Mouse (Mus musculus): ENCODE data around the gene Adgrl1. TPM values are rescaled to one million over a fixed set of nuclear protein-coding genes. Genes with fewer than 3 reads are reported as not detected.

Adgrl1 gene
- total and polyA plus RNA-seq, 3 experiments, result 21.7 to 35.3 TPM; not detected in 1

DNA sequence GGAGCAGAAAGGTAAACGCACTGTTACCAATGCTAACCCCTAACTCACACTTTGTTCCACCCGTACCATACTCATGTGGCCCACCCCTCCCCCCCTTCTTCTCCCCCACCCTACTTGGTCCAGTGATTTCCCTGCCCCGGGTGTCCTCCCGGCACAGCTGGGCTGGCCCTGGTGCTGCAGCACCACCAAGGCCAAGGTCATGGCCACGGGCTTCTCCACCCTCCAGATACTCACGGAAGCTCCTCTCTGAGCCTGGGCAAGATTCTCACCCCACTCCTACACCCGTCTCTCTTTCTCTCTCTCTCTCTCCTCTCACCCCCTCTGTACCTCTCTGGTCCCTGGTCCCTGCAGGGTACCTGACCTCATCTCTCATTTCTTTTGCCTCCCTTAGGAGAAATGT lies 26.4 kb downstream of the Adgrl1 start:
- Histone ChIP-seq H3K36me3 (ENCODE audit: control insufficient read depth in 1 of 2, insufficient read depth in 2 of 2, low read length in 2 of 2) (peaks cover 0 to 1% of the 10 kb centered on the region in 2 experiments; a peak in 1 of 4 replicates), H3K79me2 (ENCODE audit: control insufficient read depth, insufficient read depth, low read length, poor library complexity) (no peaks in the 10 kb centered on the region), H3K27ac (ENCODE audit: control insufficient read depth, low read depth, low read length) (no peak overlapping the region), H3K9ac (ENCODE audit: control insufficient read depth, low read depth, low read length, poor library complexity, severe bottlenecking) (no peak overlapping the region), H3K4me3 (ENCODE audit: control insufficient read depth in 1 of 2, insufficient read depth in 1 of 2, low read depth in 2 of 2, low read length in 2 of 2) (no peak overlapping the region), H3K27me3 (ENCODE audit: control insufficient read depth in 1 of 2, insufficient read depth in 2 of 2, low read length in 2 of 2) (no peaks in the 10 kb centered on the region), H3K4me1 (ENCODE audit: control insufficient read depth in 1 of 2, insufficient read depth in 2 of 2, low read length in 2 of 2) (no peaks in the 10 kb centered on the region), H3K9me3 (replicated peaks; ENCODE audit: insufficient read depth, low read length) (no peaks in the 10 kb centered on the region)
- TF ChIP-seq MEF2A (IDR thresholded peaks at IDR 0.05; ENCODE audit: extremely low read depth, insufficient replicate concordance, low read depth, low read length, poor library complexity, severe bottlenecking), result no peak
- no peak for TF ChIP-seq ZKSCAN1 (IDR thresholded peaks at IDR 0.05; ENCODE audit: low read depth, low read length)
- TF ChIP-seq CTCF (IDR thresholded peaks at IDR 0.05 in 2 of 3, conservative IDR thresholded peaks at IDR 0.05 in 1 of 3; ENCODE audit: control insufficient read depth in 1 of 3, insufficient read depth in 1 of 3, low read depth in 2 of 3, low read length in 3 of 3, poor library complexity in 1 of 3, severe bottlenecking in 1 of 3), result no peak
- TF ChIP-seq NRF1 (IDR thresholded peaks at IDR 0.05; ENCODE audit: insufficient read depth, low read depth, low read length, poor library complexity, severe bottlenecking), result no peak
- no peak for TF ChIP-seq MYB (IDR thresholded peaks at IDR 0.05; ENCODE audit: low read depth, low read length)
- no peak for TF ChIP-seq GATA1 (IDR thresholded peaks at IDR 0.05; ENCODE audit: low read depth, low read length)
- TF ChIP-seq TAL1 (IDR thresholded peaks at IDR 0.05; ENCODE audit: low read length), result no peak
- DNase-seq (ENCODE audit: low read depth, low spot score), result no peak

DNA sequence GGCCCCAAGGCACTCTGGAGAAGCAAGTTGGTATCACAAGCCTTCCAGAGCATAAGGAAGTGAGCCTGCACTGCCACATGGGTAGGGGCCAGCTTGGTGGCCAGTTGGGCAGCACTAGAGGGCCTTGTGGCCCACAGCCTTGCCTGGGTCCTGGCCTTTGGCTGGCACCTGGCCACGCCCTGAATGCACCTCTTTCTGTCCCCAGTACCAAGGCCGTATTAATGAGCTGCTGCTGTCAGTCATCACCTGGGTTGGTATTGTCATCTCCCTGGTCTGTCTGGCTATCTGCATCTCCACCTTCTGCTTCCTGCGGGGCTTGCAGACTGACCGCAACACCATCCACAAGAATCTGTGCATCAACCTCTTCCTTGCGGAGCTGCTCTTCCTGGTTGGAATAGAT lies 34.3 kb downstream of the Adgrl1 start:
- H3K36me3 ChIP-seq (ENCODE audit: control insufficient read depth in 1 of 2, insufficient read depth in 2 of 2, low read length in 2 of 2), result no peaks in the 10 kb centered on the region; a peak in 2 of 4 replicates
- no peak for TF ChIP-seq JUND (IDR thresholded peaks at IDR 0.05; ENCODE audit: low read depth, low read length)
- TF ChIP-seq TAL1 (IDR thresholded peaks at IDR 0.05; ENCODE audit: low read length), result no peak
- TF ChIP-seq BHLHE40 (IDR thresholded peaks at IDR 0.05; ENCODE audit: borderline replicate concordance, low read depth, low read length), result no peak
- no peak for TF ChIP-seq ETS1 (IDR thresholded peaks at IDR 0.05; ENCODE audit: low read depth, low read length)
- no peak for TF ChIP-seq ZMIZ1 (IDR thresholded peaks at IDR 0.05; ENCODE audit: low read depth, low read length)
- TF ChIP-seq MYB (IDR thresholded peaks at IDR 0.05; ENCODE audit: low read depth, low read length), result no peak
- no peak for TF ChIP-seq MXI1 (IDR thresholded peaks at IDR 0.05; ENCODE audit: low read depth, low read length)
- no peak for TF ChIP-seq TCF12 (IDR thresholded peaks at IDR 0.05; ENCODE audit: low read depth, low read length)
- no peak for TF ChIP-seq SMC3 (IDR thresholded peaks at IDR 0.05; ENCODE audit: low read depth, low read length)
- TF ChIP-seq POLR2AphosphoS5 (IDR thresholded peaks at IDR 0.05; ENCODE audit: borderline replicate concordance, low read depth, low read length), result no peak
- no peak for TF ChIP-seq GABPA (IDR thresholded peaks at IDR 0.05; ENCODE audit: low read depth, low read length)
- TF ChIP-seq GATA1 (IDR thresholded peaks at IDR 0.05; ENCODE audit: low read depth, low read length), result no peak
- no peak for TF ChIP-seq NRF1 (IDR thresholded peaks at IDR 0.05; ENCODE audit: insufficient read depth, low read depth, low read length, poor library complexity, severe bottlenecking)
- TF ChIP-seq RAD21 (IDR thresholded peaks at IDR 0.05; ENCODE audit: low read depth, low read length), result no peak
- no peak for TF ChIP-seq ZNF384 (IDR thresholded peaks at IDR 0.05; ENCODE audit: low read depth, low read length)
- TF ChIP-seq HCFC1 (IDR thresholded peaks at IDR 0.05; ENCODE audit: low read depth, low read length), result no peak
- no peak for TF ChIP-seq USF2 (IDR thresholded peaks at IDR 0.05; ENCODE audit: borderline replicate concordance in 1 of 2, insufficient read depth in 1 of 2, low read depth in 1 of 2, low read length in 2 of 2)
- no peak for TF ChIP-seq CHD2 (IDR thresholded peaks at IDR 0.05; ENCODE audit: low read length)
- no peak overlapping the region for H3K27ac ChIP-seq (ENCODE audit: control insufficient read depth, low read depth, low read length)
- H3K4me3 ChIP-seq (ENCODE audit: control insufficient read depth in 1 of 2, insufficient read depth in 1 of 2, low read depth in 2 of 2, low read length in 2 of 2), result no peak overlapping the region
- H3K27me3 ChIP-seq (ENCODE audit: control insufficient read depth in 1 of 2, insufficient read depth in 2 of 2, low read length in 2 of 2), result no peaks in the 10 kb centered on the region
- H3K9me3 ChIP-seq (replicated peaks; ENCODE audit: insufficient read depth, low read length), result no peaks in the 10 kb centered on the region
- no peaks in the 10 kb centered on the region for H3K79me2 ChIP-seq (ENCODE audit: control insufficient read depth, insufficient read depth, low read length, poor library complexity)
- H3K4me1 ChIP-seq (ENCODE audit: control insufficient read depth in 1 of 2, insufficient read depth in 2 of 2, low read length in 2 of 2), result no peaks in the 10 kb centered on the region
- no peak overlapping the region for H3K9ac ChIP-seq (ENCODE audit: control insufficient read depth, low read depth, low read length, poor library complexity, severe bottlenecking)
- no peak for DNase-seq (ENCODE audit: low read depth, low spot score)

Measured in MEL (cell line).